Mouse (Mus musculus) ES-E14 (cell line): Measurements from ENCODE around the gene Fignl1.

Experiments
- HCFC1 ChIP-seq: IDR thresholded peaks from 2 replicates; pipeline ENCODE4 v1.6.1; 2012; ENCODE audit warnings: low read length, inconsistent platforms, borderline replicate concordance; ENCODE audit not compliant: insufficient read depth
- ZC3H11A ChIP-seq: IDR thresholded peaks from 2 replicates; pipeline ENCODE4 v1.6.1; 2012; ENCODE audit warnings: low read depth, mild to moderate bottlenecking, inconsistent platforms, low read length, borderline replicate concordance

DNA sequence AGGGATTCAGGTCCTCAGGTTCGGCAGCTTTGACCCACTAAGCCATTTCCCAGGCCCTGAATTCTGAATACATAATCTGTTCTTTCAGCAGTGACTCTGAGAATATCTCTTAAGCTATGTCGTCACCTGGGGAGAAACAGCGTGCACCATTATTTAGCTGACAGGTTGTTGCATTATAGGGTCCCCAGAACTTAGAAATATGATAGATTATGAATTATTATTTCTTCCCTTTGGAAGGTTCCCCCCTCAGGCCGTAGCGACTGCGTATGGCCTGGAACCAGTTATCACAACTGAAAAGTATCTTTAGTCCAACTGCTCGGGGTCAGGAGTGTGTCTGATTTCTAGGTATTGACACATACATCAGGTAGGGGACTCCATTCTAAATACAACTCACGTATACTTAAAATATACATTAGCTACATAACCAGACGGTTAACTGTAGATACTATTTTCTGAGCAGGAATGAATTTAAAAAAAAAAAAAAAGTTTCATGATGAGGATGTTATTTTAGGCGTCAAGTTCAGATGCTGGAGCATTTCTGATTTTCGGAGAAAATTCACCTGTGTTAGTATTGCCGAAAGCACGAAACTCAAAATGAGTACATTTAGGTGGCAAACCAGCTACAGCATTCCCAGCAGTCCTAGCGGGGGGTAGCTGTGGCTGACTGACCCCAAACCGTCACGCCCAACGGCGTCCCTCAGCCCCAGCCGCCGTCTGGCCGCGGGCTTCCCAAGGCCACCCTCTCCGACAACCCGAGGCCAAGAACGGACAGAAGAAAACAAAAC lies 535 bp downstream of the Fignl1 start:
- TF ChIP-seq ZC3H11A (no peak), HCFC1 (no peak)
